Mouse (Mus musculus) heart, embryonic 10.5 days (tissue): Measurements from ENCODE around the gene Sf3a1. TPM values are rescaled to one million over a fixed set of nuclear protein-coding genes. Genes with fewer than 3 reads are reported as not detected.
A peak's percentile ranks its signal among the peaks of the same experiment; 100 is the strongest.
"Not testable (repeated sequence)": the region's sequence is repeated elsewhere in the genome, so short reads cannot be mapped to it uniquely, and the experiment has no call there.

Experiments used
- DNase-seq: peaks from one replicate; pipeline ENCODE4 v3.0.0-alpha.2; 2017; ENCODE audit warnings: low spot score
- H3K27ac ChIP-seq: fragments of 300-500 bp; sonication (generic); 2 replicates; pipeline ENCODE4 v1.5.1; 2016; ENCODE audit warnings: mild to moderate bottlenecking
- H3K27me3 ChIP-seq: fragments of 300-500 bp; sonication (generic); 2 replicates; pipeline ENCODE4 v1.6.1; 2016; ENCODE audit warnings: mild to moderate bottlenecking; ENCODE audit not compliant: poor library complexity, insufficient read depth, severe bottlenecking
- H3K36me3 ChIP-seq: fragments of 300-500 bp; sonication (generic); 2 replicates; pipeline ENCODE4 v1.6.1; 2016; ENCODE audit warnings: mild to moderate bottlenecking, moderate library complexity
- H3K4me1 ChIP-seq: fragments of 300-500 bp; sonication (generic); 2 replicates; pipeline ENCODE4 v1.6.1; 2016; ENCODE audit warnings: mild to moderate bottlenecking
- H3K4me3 ChIP-seq: fragments of 300-500 bp; sonication (generic); 2 replicates; pipeline ENCODE4 v1.5.1; 2016; ENCODE audit warnings: mild to moderate bottlenecking, moderate library complexity
- H3K9me3 ChIP-seq: fragments of 300-500 bp; sonication (generic); 2 replicates; pipeline ENCODE4 v1.6.1; 2016; ENCODE audit warnings: mild to moderate bottlenecking, moderate library complexity
- WGBS: fragments of 180-500 bp; shearing (Covaris S2); methylation state at CpG from one replicate; pipeline ENCODE4 v1.1.7; 2016; 5-methylcytosine and 5-hydroxymethylcytosine counted together
- polyA plus RNA-seq: library from polyadenylated mRNA; unstranded; fragments of >200 nt; fragmentation: Nextera tagmentation; extraction: Ambion mirVana; gene quantifications from 2 replicates; pipeline ENCODE4 v1.2.1, GENCODE M21; 2016

Gene Sf3a1
- 52.7 and 68.6 TPM in 2 replicates for polyA plus RNA-seq

- WGBS, result 2% methylated on average over 54 of the region's 54 CpGs
- H3K27ac ChIP-seq, result peak within 1 kb of the TSS; percentile 95
- H3K4me3 ChIP-seq, result peak within 1 kb of the TSS; percentile 73
- H3K27me3 ChIP-seq, result no peaks in the 10 kb centered on the region
- H3K4me1 ChIP-seq, result peaks cover 24% of the 10 kb centered on the region
- peak; percentile 96 for DNase-seq
- peaks cover 38% of the 10 kb centered on the region for H3K36me3 ChIP-seq
- no peaks in the 10 kb centered on the region for H3K9me3 ChIP-seq
Observed at GRCm38 (mm10) chr11:4159808-4160708, at the start of gene Sf3a1, which contains the start of gene Ccdc157. Gene Sf3a1 (plus strand): TSS chr11:4160350. Gene Ccdc157 (minus strand): TSS chr11:4160293.

DNA sequence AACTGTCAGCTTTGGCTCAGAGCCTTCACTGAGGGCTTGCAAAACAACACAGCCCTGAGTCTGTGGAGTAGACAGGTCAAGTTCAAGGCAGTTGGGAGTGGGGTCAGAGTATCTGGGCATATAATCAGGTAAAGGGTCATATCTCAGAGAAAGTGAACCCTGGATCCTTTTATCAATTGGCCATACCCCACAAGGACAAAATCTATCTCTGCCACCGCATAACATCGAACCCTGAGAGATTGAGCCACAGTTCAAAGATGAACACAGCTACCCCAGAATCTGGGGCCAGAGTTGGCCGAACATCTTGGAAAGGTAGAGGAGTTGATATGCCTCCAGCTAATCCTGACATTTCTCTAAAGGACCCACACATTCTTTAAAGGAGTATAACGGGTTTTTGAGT lies 48.1 kb upstream of the Sf3a1 start:
- no peak overlapping the region for H3K4me3 ChIP-seq
- 0 out of 2 replicates have a peak, but pooled peaks cover 2% of the 10 kb centered on the region for H3K36me3 ChIP-seq
- 76% methylated on average over 4 of the region's 4 CpGs for WGBS
- no peaks in the 10 kb centered on the region for H3K4me1 ChIP-seq
- H3K27me3 ChIP-seq, result peaks cover 12% of the 10 kb centered on the region
- no peak for DNase-seq
- no peaks in the 10 kb centered on the region for H3K9me3 ChIP-seq
- H3K27ac ChIP-seq, result no peak overlapping the region

DNA sequence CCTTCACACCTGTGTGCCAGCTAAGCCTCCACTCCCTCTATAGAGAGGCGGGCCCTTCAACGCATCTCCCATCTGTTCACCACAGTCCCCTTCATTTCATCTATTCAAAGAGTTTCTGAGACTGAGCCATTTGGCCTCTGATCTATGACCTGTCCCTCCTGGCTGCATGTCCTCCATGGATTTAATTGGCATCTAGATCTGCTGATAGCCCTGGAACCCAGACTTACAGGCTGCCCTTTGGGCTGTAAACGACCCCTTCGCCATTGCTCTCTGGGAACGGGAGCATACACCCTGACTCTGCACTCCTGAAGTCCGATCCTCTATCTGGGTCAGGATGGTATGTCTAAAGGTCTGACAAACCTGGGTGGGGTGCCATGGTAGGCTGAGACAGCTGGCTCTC lies 47.3 kb upstream of the Sf3a1 start:
- Histone ChIP-seq H3K4me3 (no peak overlapping the region), H3K9me3 (no peaks in the 10 kb centered on the region), H3K27ac (no peak overlapping the region), H3K4me1 (peaks cover 6% of the 10 kb centered on the region), H3K27me3 (peaks cover 20% of the 10 kb centered on the region), H3K36me3 (no peaks in the 10 kb centered on the region)
- no peak for DNase-seq
- WGBS, result 84% methylated on average over 6 of the region's 6 CpGs

DNA sequence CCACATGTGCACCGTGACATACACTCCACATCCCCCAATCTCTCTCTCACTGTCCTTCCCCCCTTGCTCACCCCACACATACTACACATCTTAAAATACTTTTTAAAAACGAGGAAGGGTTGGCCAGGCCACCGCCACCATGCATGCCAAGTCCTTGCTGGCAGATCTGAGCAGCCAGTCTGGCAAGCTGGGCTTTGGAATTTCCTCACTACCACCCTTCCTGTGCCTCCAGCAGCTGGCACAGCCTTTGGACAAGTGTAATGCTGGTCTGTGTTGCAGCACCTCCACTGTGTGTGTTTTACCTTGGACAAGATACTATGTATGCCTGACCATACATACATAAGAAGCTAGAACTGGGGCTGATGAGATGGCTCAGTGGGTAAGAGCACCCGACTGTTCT lies 46.7 kb upstream of the Sf3a1 start:
- H3K27me3 ChIP-seq, result peaks cover 27% of the 10 kb centered on the region
- H3K27ac ChIP-seq, result no peak overlapping the region
- DNase-seq, result no peak
- peaks cover 13% of the 10 kb centered on the region for H3K4me1 ChIP-seq
- no peaks in the 10 kb centered on the region for H3K36me3 ChIP-seq
- WGBS, result 84% methylated on average over 4 of the region's 4 CpGs
- no peaks in the 10 kb centered on the region for H3K9me3 ChIP-seq
- no peak overlapping the region for H3K4me3 ChIP-seq

DNA sequence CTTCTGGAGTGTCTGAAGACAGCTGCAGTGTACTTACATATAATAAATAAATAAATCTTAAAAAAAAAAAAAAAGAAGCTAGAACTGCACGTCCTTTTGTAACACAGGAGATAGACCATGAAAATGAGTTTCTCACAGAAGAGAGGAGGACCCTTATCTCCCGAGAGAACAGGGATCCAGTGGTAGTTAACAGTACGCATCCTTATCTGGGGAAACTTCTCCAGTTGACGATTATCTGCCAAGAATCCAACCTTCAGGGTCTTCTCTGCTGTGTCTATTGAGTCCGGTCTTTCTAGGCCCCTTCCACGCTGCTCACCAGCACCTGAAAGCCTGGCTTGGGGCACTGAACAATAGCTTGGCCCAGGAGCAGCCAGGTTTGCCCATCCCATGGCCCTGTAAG lies 46.2 kb upstream of the Sf3a1 start:
- Histone ChIP-seq H3K9me3 (no peaks in the 10 kb centered on the region), H3K36me3 (no peaks in the 10 kb centered on the region), H3K27ac (no peak overlapping the region), H3K4me3 (no peak overlapping the region), H3K4me1 (peaks cover 17% of the 10 kb centered on the region), H3K27me3 (peaks cover 30% of the 10 kb centered on the region)
- WGBS, result 58% methylated on average over 6 of the region's 6 CpGs
- no peak for DNase-seq

- H3K4me3 ChIP-seq, H3K9me3 ChIP-seq, H3K36me3 ChIP-seq, H3K27ac ChIP-seq, DNase-seq: not testable (repeated sequence)
- peaks cover 23% of the 10 kb centered on the region for H3K4me1 ChIP-seq
- peaks cover 36% of the 10 kb centered on the region for H3K27me3 ChIP-seq
- 82% methylated on average over 6 of the region's 6 CpGs for WGBS
Observed at GRCm38 (mm10) chr11:4114541-4114940, 45.6 kb upstream of the Sf3a1 start.

DNA sequence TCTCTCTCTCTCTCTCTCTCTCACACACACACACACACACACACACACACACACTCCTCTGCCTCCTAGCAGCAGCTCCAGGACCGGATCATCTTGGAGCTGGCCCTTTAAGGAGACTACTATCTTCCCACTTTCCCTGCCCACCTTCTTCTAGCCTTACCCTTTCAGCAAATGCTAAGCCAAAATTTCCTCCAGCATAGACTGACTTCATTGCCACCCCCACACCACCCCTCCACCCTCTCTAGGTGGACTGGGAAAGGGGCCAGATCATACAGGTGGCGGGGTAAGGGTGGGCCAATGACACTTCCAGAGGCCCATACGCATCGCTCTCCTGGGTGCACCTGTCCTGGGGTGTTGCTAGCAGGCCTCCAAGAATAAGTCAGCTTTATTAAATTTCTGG lies 44.7 kb upstream of the Sf3a1 start:
- 87% methylated on average over 4 of the region's 4 CpGs for WGBS
- no peak overlapping the region for H3K27ac ChIP-seq
- H3K4me1 ChIP-seq, result peaks cover 31% of the 10 kb centered on the region
- H3K9me3 ChIP-seq, result no peaks in the 10 kb centered on the region
- no peaks in the 10 kb centered on the region for H3K36me3 ChIP-seq
- no peak for DNase-seq
- H3K4me3 ChIP-seq, result no peak overlapping the region
- peaks cover 45% of the 10 kb centered on the region for H3K27me3 ChIP-seq

DNA sequence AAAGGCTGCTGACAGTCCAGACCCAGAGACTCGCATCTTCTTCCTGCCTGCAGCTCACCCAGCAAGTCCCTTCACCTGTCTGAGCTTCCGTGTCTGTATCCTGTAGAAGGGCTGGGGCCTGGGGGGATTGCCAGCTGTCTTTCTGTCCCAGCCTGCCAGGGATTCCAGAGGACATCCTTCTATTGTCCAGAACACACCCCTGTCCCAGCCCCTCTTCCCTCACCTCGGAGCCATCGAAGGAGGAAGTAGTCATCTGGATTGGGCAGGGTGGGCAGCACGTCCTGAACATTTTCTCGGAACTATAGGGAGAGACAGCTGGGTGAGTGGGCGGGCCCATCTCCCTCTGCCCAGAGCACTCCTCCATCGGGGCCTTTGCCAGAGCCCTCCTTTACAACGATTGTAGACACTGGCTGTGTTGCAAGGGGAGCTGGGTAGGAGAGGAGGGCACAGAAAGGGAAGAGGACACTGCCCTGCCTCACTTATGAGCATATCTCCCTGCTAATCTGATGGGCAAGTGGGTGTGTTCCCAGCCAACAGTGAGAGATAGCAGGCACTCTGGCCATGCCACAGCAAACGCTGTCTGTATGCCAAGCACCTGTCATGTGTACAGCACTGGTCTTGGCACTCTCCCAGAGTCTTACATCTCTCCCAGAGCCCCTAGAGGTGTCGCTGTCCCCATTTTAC lies 43.5 kb upstream of the Sf3a1 start:
- Histone ChIP-seq H3K27ac (no peak overlapping the region), H3K4me1 (peaks cover 31% of the 10 kb centered on the region), H3K36me3 (no peaks in the 10 kb centered on the region), H3K27me3 (peaks cover 55% of the 10 kb centered on the region), H3K4me3 (no peak overlapping the region), H3K9me3 (no peaks in the 10 kb centered on the region)
- WGBS, result 57% methylated on average over 11 of the region's 11 CpGs
- DNase-seq, result no peak

- H3K36me3 ChIP-seq, result no peaks in the 10 kb centered on the region
- DNase-seq, result no peak
- H3K27ac ChIP-seq, result no peak overlapping the region; the same call in 1 of the 2 replicates
- H3K9me3 ChIP-seq, result no peaks in the 10 kb centered on the region
- peaks cover 59% of the 10 kb centered on the region for H3K27me3 ChIP-seq
- peaks cover 34% of the 10 kb centered on the region for H3K4me1 ChIP-seq
- WGBS, result 21% methylated on average over 3 of the region's 3 CpGs
- peak overlapping the region; percentile 65 for H3K4me3 ChIP-seq
Observed at GRCm38 (mm10) chr11:4117372-4118071, 42.6 kb upstream of the Sf3a1 start.

- Histone ChIP-seq H3K27ac (peak overlapping the region; percentile 69), H3K36me3 (no peaks in the 10 kb centered on the region), H3K27me3 (peaks cover 59% of the 10 kb centered on the region), H3K9me3 (no peaks in the 10 kb centered on the region), H3K4me3 (peak overlapping the region; percentile 65), H3K4me1 (peaks cover 34% of the 10 kb centered on the region)
- WGBS, result 4% methylated on average over 41 of the region's 41 CpGs
- no peak for DNase-seq
Observed at GRCm38 (mm10) chr11:4118081-4118921, 41.8 kb upstream of the Sf3a1 start.

- 32% methylated on average over 5 of the region's 5 CpGs for WGBS
- Histone ChIP-seq H3K27me3 (peaks cover 59% of the 10 kb centered on the region), H3K9me3 (no peaks in the 10 kb centered on the region), H3K4me1 (peaks cover 34% of the 10 kb centered on the region), H3K27ac (0 out of 2 replicates have a peak overlapping the region, but pooled peaks have one; percentile 3), H3K4me3 (no peak overlapping the region), H3K36me3 (no peaks in the 10 kb centered on the region)
- no peak for DNase-seq
Observed at GRCm38 (mm10) chr11:4119635-4120034, 40.5 kb upstream of the Sf3a1 start.

- WGBS, result 77% methylated on average over 3 of the region's 3 CpGs
- H3K27me3 ChIP-seq, result peaks cover 51% of the 10 kb centered on the region
Observed at GRCm38 (mm10) chr11:4121691-4122090, 38.5 kb upstream of the Sf3a1 start.

More at GRCm38 (mm10) chr11:4121691-4122090, 38.5 kb upstream of the Sf3a1 start:
- H3K4me3 ChIP-seq, result no peak overlapping the region
- peaks cover 34% of the 10 kb centered on the region for H3K4me1 ChIP-seq
- H3K36me3 ChIP-seq, result no peaks in the 10 kb centered on the region
- H3K27ac ChIP-seq, result no peak overlapping the region
- H3K9me3 ChIP-seq, result no peaks in the 10 kb centered on the region; the same call in none of the 2 replicates
- no peak for DNase-seq
